Mouse (Mus musculus) adrenal gland, postnatal 4 days (tissue): ENCODE data around the gene Cib2. TPM values are rescaled to one million over a fixed set of nuclear protein-coding genes. Genes with fewer than 3 reads are reported as not detected.

Experiments used
- DNase-seq, 2 experiments: peaks; one replicate each; pipeline ENCODE4 v3.0.0; 2021 to 2022; ENCODE audit warnings: low spot score in 2 of 2, mixed read lengths in 2 of 2
- total RNA-seq, 2 experiments: library from RNA; stranded (reverse); gene quantifications; 2 replicates each; pipeline ENCODE4 v1.2.3; 2021

Cib2 gene
- total RNA-seq, 2 experiments from 2014 or later = 10.4 to 12.2 TPM

- DNase-seq = peak in 1 of 2 experiments; percentile 42
Measured at GRCm38 (mm10) chr9:54547536-54547935, 12.5 kb downstream of the Cib2 start.

DNA sequence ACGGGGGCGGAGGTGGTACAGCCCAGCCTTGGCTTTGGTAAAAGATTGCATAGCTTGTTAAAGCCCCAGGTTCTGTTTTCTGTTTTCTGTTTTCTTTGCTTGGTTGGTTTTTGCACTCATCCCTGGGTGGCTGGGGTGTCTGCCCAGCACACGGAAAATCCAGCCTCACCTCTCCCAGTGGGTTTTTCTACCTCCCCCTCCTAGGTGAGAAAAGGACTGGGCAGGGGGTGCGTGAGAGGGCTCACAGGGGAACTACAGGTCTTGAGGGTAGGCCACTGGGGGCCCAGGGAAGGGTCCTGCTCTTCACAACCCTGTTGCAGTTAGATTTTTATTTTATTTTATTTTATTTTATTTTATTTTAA is 15.1 kb downstream of the Cib2 start:
- no peak for DNase-seq

DNA sequence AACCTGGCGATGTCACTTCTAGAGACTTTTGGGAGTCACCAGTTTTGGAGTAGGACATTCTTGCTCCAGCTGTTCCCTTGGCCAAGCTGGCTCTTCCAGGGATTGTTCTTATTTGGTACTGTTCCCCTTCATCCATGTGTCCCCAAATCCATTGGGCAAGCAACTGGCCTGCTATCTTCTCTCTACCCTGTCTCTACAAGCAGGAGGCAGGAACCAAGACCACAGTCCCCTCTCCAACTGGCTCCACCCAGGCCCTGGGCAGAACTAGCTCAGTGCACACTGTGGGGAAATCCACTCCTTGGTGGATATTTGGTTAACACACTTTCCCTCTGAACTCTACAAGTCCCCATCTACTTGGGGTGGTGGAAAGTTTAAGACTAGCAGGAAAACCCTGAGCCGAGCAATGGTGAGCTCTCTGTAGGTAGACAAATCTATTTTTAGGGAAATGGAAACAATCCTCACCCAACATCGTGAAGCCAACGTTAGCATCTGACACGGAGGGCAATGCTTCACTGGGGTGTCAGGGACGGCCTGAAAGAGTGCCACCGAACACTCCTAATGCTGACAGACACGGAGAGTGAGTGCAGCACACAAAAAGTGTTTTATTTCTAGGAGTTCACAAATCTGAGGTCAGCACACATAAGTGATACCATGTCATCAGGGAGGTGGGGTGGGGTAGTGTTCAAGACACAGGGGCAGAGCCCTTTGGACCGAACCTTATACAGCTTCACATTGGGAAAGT is 15.6 kb downstream of the Cib2 start:
- no peak for DNase-seq

DNA sequence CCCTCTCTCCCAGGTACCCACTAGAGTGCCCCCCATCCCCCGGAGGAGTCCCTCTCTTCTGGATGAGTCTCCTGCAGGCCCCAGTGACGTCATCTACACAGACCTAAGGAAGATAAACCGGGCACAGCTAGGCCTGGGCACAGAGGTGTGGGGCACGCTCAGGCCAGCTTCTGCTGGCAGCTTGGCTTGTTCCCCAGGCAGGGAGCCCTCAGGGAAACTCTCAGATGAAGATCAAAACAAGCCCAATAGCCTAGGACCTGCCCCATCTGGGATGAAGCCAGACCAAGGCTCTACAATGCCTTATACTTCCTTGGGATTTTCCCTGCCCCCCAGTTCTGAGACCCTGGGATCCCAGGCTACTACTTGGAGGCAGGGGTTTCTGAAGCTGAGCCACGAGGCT is 19.2 kb downstream of the Cib2 start:
- no peak for DNase-seq

DNA sequence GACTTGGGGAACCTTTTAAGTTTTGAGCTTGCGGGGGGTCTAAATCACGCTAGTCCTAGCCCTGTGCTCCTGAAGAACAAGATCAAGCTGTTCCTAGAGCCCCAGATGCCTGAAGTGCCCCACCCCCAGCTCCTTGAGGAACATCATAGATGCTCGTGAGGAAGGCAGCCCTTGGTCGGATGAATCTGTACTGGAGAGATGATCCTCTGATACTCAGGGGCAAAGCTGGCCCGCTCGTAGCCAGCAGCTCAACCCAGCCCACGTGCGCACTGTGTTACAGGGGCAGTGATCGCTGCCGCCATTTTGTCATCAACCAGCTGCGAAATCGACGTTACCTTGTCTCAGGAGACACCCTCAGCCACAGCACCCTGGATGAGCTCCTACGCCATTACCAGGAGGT is 21.3 kb downstream of the Cib2 start, which contains the start of gene Sh2d7:
Gene Sh2d7 (plus strand): TSS at position 301 of the 400 bp plus-strand sequence.
- DNase-seq = no peak

DNA sequence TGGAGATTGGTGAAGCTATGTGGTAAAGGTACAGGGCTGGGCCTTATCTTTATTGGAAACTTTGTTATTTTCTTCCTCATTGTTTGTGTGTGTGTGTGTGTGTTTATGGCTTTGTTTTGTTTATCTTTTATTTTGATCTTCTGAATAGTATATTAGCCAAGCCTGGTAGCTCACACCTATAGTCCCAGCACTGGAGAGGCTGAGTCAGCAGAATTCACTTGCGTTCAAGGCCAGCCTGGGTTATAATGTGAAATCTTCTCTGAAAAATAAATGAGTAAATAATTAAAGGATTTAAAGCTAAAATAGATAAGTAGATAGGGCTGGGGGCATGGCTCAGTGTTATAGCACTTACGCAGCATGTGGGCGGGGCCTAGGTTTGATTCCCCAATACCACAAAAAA is 21.8 kb downstream of the Cib2 start:
- no peak for DNase-seq

DNA sequence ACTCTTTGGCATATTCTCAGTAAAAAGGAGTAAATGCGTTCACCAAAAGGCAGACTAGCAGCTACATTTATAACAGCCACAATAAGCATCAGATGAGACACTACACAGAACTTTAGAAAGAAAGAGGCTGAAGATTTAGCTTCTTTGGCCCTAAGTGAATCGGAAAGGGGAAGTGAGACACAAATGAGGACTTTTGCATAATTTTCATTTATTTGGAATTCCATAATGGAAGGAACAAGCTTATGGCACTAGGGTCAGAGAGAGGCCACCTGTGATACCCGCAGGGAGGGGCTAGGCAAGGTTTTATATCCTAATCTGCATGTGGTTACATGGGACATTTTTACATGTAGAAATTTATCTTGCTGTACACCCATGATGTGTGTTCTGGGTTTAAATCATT is 22.5 kb downstream of the Cib2 start:
- DNase-seq = no peak

DNA sequence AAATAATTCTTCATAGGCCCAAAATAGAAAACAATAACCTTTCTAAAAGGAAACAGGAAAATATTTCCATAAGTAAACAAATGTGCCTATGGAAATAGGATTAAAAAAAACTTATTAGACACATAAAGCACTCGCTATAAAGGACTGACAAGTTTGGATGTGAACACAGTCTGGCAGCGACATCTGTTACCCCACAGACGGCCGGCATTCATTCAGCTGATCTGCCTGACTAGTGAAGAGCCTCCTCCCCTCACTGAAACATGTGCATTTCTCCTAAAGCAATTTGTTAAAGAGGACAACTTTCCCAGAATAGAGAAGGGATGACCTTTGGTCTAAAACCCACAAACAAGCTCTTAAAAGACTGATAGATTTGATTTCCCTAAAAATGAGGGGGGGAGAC is 23.0 kb downstream of the Cib2 start:
- DNase-seq = no peak

DNA sequence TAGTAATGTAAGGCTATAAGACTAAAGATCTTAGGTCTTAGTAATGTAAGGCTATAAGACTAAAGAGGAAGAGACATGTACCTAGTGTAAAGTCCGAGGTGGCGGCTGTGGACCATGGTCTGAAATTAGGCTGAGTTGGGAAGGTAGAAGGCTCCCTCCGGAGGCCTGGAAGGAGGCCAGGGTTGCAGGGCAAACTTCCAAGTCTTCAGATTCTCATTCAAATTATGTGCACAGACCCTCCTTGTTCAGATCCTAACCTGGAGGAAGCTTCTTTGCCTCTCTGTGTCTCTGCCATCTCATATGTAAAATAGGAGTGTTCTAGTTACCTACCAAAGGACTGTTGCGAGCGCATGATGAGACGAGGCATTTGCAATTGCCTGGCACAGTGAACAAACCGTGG is 23.8 kb downstream of the Cib2 start:
- DNase-seq = no peak

GRCm38 (mm10) chr9:54533975-54534374 is 26.0 kb downstream of the Cib2 start:
- no peak for DNase-seq

DNA sequence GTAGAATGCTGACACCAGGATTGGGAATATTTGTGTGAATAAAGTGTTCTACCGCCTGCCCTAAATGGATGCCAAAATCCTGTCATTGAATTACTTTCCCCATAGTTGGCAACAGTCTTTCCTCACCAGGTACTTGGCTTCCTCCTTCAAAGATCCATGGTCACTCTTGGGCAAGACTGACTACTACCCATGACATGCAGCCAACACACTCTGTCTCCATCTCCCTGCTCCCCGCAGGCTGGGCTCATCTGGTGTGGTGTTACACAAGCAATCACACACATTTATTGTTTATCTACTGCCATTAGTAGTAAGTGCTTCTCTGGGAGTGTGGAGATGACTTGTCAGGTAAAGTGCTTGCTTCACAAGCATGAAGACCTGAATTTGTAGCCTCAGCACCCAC is 27.1 kb downstream of the Cib2 start:
- DNase-seq = no peak

GRCm38 (mm10) chr9:54531421-54531820 is 28.6 kb downstream of the Cib2 start:
- no peak for DNase-seq

- no peak for DNase-seq
Measured at GRCm38 (mm10) chr9:54530836-54531235, 29.2 kb downstream of the Cib2 start.

DNA sequence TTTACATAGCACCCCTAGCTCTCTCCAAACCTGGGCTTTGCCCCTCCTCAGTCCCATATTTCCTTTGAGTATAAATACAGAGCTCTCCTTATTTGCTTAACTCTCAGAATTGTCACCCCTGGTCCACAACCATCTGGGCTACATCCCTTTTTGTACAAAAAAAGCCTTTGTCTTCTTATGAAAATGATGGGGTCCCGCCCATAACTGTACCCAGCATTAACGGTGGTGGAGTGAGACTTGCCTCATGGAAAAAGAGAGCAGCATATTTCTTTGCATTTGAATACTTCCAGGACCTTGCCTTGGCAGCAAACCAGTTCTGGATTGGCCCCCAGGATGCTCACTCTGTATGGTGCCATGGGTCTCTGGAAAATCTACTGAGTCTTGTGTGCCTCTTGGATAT is 30.1 kb downstream of the Cib2 start:
- no peak for DNase-seq

- no peak for DNase-seq
Measured at GRCm38 (mm10) chr9:54527694-54528093, 32.3 kb downstream of the Cib2 start.

DNA sequence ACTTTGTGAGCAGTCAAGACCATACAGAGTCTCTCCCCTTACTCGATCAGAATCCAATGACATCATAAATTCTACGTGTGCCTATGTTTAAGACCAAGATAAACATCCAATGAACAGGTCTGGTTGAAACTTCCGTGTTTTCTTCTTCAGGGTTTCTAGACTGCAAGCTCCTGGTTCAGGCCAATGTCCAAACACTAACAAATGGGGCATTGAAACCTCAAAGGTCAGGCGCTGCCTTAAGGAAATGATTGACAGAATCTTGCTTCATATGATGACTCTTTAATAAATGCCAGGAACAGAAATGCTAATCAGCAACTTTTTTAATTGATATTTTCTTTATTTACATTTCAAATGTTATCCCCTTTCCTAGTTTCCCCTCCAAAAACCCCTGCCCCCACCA is 39.7 kb downstream of the Cib2 start:
- DNase-seq = no peak

GRCm38 (mm10) chr9:54518921-54519320 is 41.1 kb downstream of the Cib2 start:
- DNase-seq = no peak

DNA sequence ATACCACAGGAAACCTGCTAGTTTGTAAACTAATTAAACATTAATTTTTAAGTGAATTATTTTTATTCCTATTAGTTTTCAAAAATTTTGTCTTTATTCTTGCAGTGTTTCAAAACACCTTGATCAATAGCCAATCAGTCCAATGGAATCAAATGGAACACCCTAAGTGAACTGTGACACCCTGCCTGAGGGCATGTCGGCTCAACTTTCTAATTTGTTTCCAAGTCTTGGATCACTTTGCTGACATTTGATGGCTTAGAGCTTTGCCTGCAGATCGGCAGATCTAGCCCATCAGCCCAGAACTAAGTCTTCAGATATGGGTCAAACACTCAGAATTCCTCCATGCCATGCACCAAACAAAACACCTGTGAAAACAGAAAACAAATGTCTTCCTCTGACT is 44.0 kb downstream of the Cib2 start:
- DNase-seq = no peak

GRCm38 (mm10) chr9:54502873-54503272 is 57.1 kb downstream of the Cib2 start:
- DNase-seq = no peak

GRCm38 (mm10) chr9:54502111-54502495 is 57.9 kb downstream of the Cib2 start:
- DNase-seq = peak in 1 of 2 experiments; percentile 3

GRCm38 (mm10) chr9:54501453-54502110 is 58.4 kb downstream of the Cib2 start, which contains the start of gene Dmxl2:
TSS of gene Dmxl2 (minus strand) at chr9:54501626.
- peak; percentile 66 to 81 for DNase-seq

GRCm38 (mm10) chr9:54500832-54501452 is 59.1 kb downstream of the Cib2 start:
- DNase-seq = peak; percentile 10 to 19
